Mouse (Mus musculus) forebrain, postnatal 0 days (tissue): Measurements from ENCODE around the gene S100a1. TPM values are rescaled to one million over a fixed set of nuclear protein-coding genes. Genes with fewer than 3 reads are reported as not detected.

Experiments used
- ATAC-seq: fragments of 200-750 bp; cut with Nextera tagmentation; 2 replicates; pipeline ENCODE4 v1.8.0; 2017; ENCODE audit warnings: mild to moderate bottlenecking, moderate library complexity
- DNase-seq: peaks from one replicate; pipeline ENCODE4 v3.0.0-alpha.2; 2015
- H3K27ac ChIP-seq: fragments of 300-500 bp; sonication (generic); 2 replicates; pipeline ENCODE4 v1.5.1; 2014; ENCODE audit warnings: low read depth, mild to moderate bottlenecking, antibody characterized with exemption, low read length, moderate library complexity, mixed read lengths
- H3K27me3 ChIP-seq: fragments of 300-500 bp; sonication (generic); 2 replicates; pipeline ENCODE4 v1.6.1; 2014; ENCODE audit warnings: mild to moderate bottlenecking, low read length, mixed read lengths; ENCODE audit not compliant: insufficient read depth
- H3K36me3 ChIP-seq: fragments of 300-500 bp; sonication (generic); 2 replicates; pipeline ENCODE4 v1.6.1; 2014; ENCODE audit warnings: mild to moderate bottlenecking, moderate library complexity; ENCODE audit not compliant: insufficient read depth
- H3K4me1 ChIP-seq: fragments of 300-500 bp; sonication (generic); 2 replicates; pipeline ENCODE4 v1.6.1; 2014; ENCODE audit warnings: antibody characterized with exemption; ENCODE audit not compliant: insufficient read depth
- H3K4me2 ChIP-seq: fragments of 300-500 bp; sonication (generic); 2 replicates; pipeline ENCODE4 v1.6.1; 2014; ENCODE audit warnings: low read depth, mild to moderate bottlenecking, moderate library complexity
- H3K4me3 ChIP-seq: fragments of 300-500 bp; sonication (generic); 2 replicates; pipeline ENCODE4 v1.5.1; 2014; ENCODE audit warnings: low read depth, low read length, mixed read lengths
- H3K9ac ChIP-seq: fragments of 300-500 bp; sonication (generic); 2 replicates; pipeline ENCODE4 v1.6.1; 2014; ENCODE audit warnings: mild to moderate bottlenecking
- H3K9me3 ChIP-seq: fragments of 300-500 bp; sonication (generic); 2 replicates; pipeline ENCODE4 v1.6.1; 2016; ENCODE audit warnings: low read length
- CTCF ChIP-seq: sonication (generic); IDR thresholded peaks from 2 replicates; pipeline ENCODE4 v1.5.1; 2016; ENCODE audit warnings: antibody characterized with exemption, control low read depth, low read depth
- WGBS: fragments of 180-500 bp; shearing (Covaris S2); extraction: QIAGEN DNeasy Blood & Tissue Kit; methylation state at CpG from one replicate; pipeline ENCODE4 v1.1.7; 2014; 5-methylcytosine and 5-hydroxymethylcytosine counted together
- polyA plus RNA-seq: library from polyadenylated mRNA; unstranded; fragments of >200 nt; fragmentation: Nextera tagmentation; extraction: Ambion mirVana; gene quantifications from 2 replicates; pipeline ENCODE4 v1.2.1, GENCODE M21; 2015
- total RNA-seq: library from RNA; depleted of rRNA; stranded (reverse); fragments of >200 nt; gene quantifications from 2 replicates; pipeline ENCODE4 v1.2.3, GENCODE M21; 2014; rRNA removed

Gene S100a1
- total RNA-seq (16.1 and 33.6 TPM in 2 replicates), polyA plus RNA-seq (47.0 and 52.8 TPM in 2 replicates)

DNA sequence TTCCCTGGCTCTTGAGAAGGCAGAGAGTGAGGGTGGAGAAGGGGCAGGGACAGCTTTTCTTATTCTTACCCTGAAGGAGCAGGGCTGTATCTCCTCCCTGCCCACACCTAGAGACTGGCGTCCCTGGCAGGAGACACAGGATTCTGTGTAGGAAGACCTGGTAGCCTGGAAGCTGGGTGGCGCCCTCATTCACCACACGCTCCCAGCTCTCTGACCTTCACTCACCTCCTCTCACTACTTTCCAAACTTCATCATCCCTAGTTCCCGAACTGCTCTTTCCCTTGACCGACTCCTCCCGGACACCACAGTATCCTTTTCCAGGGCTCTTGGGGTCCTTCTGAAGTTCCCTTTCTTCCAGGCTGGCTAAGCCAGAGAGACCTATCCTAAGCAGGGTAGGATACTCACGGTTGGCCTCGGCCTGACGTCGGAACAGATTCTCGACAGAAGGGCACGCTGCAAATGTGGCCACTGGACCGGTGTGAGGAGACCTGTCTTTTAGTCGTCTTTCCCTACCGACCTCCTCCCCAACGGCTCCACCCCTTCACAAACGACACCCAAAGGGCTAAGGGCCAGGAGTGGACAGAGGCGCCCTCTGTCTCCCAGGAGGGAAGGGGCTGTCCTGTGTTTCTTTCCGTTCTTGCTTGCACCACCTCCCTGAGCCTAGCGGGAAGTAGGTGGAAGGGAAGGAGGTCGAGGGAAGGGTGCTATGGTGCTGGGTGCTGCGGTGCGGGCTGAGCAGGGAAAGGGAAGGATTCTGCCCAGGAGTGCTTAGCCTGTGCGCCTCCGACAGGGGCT lies at the start of gene S100a1, which contains the start of gene S100a13:
S100a1 (minus strand) TSS at position 597 of the 795 bp plus-strand sequence.
S100a13 (plus strand) TSS at position 640 of the 795 bp plus-strand sequence.
- TF ChIP-seq CTCF = peak; percentile 39; the same call in 1 of the 2 replicates
- Histone ChIP-seq H3K9ac (peak within 1 kb of the TSS; percentile 40), H3K4me2 (peak within 1 kb of the TSS; percentile 67), H3K9me3 (no peaks in the 10 kb centered on the region), H3K36me3 (no peaks in the 10 kb centered on the region), H3K27ac (no peak within 1 kb of the TSS), H3K4me3 (peak within 1 kb of the TSS; percentile 33), H3K4me1 (0 out of 2 replicates have a peak, but pooled peaks cover 9% of the 10 kb centered on the region), H3K27me3 (peaks cover 18% of the 10 kb centered on the region; the same call in 1 of the 2 replicates)
- 5% methylated on average over 25 of the region's 25 CpGs for WGBS
- ATAC-seq (peak; percentile 42), DNase-seq (peak; percentile 32)

DNA sequence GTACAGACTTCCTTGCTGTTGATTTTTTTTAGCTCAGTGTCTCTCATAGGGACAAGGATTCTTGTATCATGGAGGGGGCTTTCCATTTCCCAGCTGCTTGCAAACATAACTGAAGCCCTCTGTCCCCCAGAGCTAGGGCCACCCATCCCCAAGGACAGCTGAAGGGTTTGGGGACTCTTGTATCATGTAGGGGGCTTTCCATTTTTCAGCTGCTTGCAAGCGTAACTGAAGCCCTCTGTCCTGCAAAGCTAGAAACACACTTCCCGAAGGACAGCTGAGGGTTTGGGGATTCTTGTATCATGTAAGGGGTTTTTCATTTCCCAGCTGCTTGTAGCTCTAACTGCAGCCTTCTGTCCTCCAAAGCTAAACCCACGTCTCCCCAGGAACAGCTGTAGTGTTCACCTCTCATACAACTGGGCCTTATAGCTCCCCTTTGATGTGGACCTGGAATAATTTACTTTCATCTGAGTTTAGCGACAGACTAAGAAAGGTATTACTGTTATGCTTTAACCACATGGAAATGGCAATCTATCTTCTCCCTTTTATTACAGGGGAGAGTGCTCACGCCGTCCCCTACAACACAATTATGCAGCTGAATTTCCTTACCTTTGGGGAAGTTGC lies 45.9 kb upstream of the S100a1 start, which contains the start of gene S100a3:
S100a3 (plus strand) TSS at position 571 of the 621 bp plus-strand sequence.
- TF ChIP-seq CTCF = no peak
- Histone ChIP-seq H3K4me3 (no peak within 1 kb of the TSS), H3K27ac (no peak within 1 kb of the TSS), H3K4me2 (no peak within 1 kb of the TSS), H3K9me3 (no peaks in the 10 kb centered on the region), H3K27me3 (no peaks in the 10 kb centered on the region), H3K36me3 (no peaks in the 10 kb centered on the region), H3K4me1 (no peaks in the 10 kb centered on the region), H3K9ac (no peak within 1 kb of the TSS)
- ATAC-seq (peak; percentile 29; the same call in 1 of the 2 replicates), DNase-seq (no peak)
- 87% methylated on average over 6 of the region's 6 CpGs for WGBS

GRCm38 (mm10) chr3:90555954-90556353 lies 41.8 kb upstream of the S100a1 start:
- DNase-seq (peak; percentile 59), ATAC-seq (peak; percentile 95)
- Histone ChIP-seq H3K4me3 (no peak overlapping the region), H3K27ac (no peak overlapping the region), H3K9me3 (no peaks in the 10 kb centered on the region), H3K27me3 (no peaks in the 10 kb centered on the region), H3K4me1 (no peaks in the 10 kb centered on the region), H3K4me2 (no peak overlapping the region), H3K9ac (no peak overlapping the region), H3K36me3 (no peaks in the 10 kb centered on the region)
- WGBS = 13% methylated on average over 5 of the region's 5 CpGs
- no peak for TF ChIP-seq CTCF

DNA sequence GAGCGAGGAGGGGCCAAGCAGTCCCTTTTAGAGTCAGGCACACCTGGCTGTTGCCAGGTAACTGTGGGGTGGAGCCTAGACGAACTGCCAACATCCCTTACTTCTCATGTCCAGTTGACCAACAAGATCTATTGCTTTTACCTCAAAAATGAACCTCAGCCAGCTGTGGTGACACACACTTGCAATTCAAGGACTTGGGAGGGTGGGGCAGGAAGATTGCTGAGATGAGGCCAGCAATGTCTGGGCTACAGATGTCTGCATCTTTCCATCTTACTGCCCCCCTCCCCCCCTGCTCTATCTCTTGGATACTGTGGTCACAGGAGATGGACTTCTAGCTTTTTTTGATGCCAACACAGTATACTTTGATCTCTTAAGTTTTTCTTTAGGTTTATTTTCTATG lies 38.0 kb upstream of the S100a1 start:
- no peak for TF ChIP-seq CTCF
- Histone ChIP-seq H3K9ac (no peak overlapping the region), H3K36me3 (no peaks in the 10 kb centered on the region), H3K27me3 (no peaks in the 10 kb centered on the region), H3K9me3 (no peaks in the 10 kb centered on the region), H3K4me1 (no peaks in the 10 kb centered on the region), H3K4me3 (no peak overlapping the region), H3K27ac (no peak overlapping the region), H3K4me2 (no peak overlapping the region)
- WGBS = 73% methylated on average over 2 of the region's 2 CpGs
- no peak for ATAC-seq
- no peak for DNase-seq

DNA sequence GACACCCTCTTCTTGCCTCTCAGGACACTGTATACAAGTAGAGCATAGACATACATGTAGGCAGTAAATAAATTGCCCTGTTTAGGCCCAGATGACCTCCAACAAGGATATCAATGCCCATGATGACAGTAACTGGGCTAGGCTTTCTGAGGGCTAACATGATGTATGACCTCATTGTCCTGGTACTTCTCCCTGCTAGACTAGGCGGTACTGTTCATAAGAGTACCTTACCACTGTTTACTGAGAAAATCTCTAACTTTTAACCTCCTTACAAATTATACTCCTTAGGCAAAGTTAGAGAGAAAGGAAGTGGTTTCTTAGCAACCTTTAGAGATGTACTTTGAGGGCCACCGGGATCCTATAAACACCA lies 36.2 kb upstream of the S100a1 start:
- Histone ChIP-seq H3K4me3 (no peak overlapping the region), H3K4me1 (no peaks in the 10 kb centered on the region), H3K36me3 (no peaks in the 10 kb centered on the region), H3K9ac (no peak overlapping the region), H3K27ac (no peak overlapping the region), H3K9me3 (no peaks in the 10 kb centered on the region), H3K27me3 (no peaks in the 10 kb centered on the region), H3K4me2 (no peak overlapping the region)
- 85% methylated on average over 2 of the region's 2 CpGs for WGBS
- DNase-seq (no peak), ATAC-seq (no peak)
- TF ChIP-seq CTCF = no peak

DNA sequence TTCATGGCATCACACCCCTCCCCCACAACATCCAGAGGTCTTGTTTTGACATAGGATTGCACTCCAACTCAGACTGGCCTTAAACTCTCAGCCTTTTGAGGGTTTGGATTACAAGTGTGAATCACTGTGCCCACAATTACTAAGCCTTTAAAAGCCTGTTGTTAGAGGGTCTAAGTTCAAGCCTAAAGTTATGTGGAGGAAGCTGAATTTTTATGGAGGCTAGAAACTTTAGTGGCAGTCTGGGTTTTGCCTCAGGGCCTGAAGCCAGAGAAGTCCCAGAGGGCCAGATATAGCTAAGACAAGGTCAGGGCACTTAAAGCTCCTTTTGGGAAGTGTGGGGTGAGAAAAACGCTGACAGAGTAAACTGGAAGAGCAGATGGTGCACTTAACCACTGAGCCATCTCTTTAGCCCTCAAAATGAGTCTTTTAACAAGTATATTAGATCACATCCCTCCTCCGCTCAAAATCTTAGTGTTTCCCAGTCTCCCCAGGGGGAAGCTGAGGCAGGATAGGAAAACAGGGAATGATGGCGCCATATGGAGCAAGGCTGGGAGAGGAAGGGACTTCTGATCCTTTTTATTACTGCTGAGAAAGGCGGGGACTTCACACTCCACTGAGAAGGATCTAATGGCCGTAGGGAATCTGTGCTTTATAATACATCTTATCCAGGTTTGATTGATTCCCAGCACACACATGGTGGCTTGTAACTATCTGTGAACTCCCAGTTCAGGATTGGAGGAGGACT lies 35.7 kb upstream of the S100a1 start:
- Histone ChIP-seq H3K27me3 (no peaks in the 10 kb centered on the region), H3K9me3 (no peaks in the 10 kb centered on the region), H3K4me2 (no peak overlapping the region), H3K4me3 (no peak overlapping the region), H3K27ac (no peak overlapping the region), H3K9ac (no peak overlapping the region), H3K36me3 (no peaks in the 10 kb centered on the region), H3K4me1 (no peaks in the 10 kb centered on the region)
- TF ChIP-seq CTCF = no peak
- 76% methylated on average over 5 of the region's 5 CpGs for WGBS
- DNase-seq (no peak), ATAC-seq (no peak)
